Mouse (Mus musculus): ENCODE results near the gene Tspoap1. TPM values are rescaled to one million over a fixed set of nuclear protein-coding genes. Genes with fewer than 3 reads are reported as not detected.

Tspoap1 gene
- total RNA-seq, 4 experiments from 2014 or later: 162 to 192 (median 176) TPM

DNA sequence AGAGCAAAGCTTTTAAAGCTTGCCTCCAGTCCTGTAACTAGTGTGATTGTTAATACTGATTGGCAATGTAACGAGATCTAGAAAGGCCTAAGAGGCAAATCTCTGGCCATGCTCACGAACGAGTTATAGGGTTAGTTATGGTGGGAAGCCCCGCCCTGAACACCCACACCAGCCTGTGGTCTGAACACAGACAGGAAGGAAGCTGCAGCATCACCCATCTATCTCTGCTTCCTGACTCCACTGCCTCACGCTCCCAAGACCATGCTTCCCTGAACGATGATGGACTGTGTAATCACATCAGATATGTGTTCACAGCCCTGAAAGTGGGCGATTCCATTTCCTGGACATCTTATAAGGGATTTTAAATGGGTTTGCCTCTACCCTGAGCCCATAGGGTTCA is 47.9 kb downstream of the Tspoap1 start:
- no peak for DNase-seq (ENCODE audit: low spot score in 2 of 2)

- DNase-seq (ENCODE audit: low spot score in 2 of 2): no peak
Measured at GRCm38 (mm10) chr11:87811396-87811795, 51.1 kb downstream of the Tspoap1 start.

GRCm38 (mm10) chr11:87814831-87815230 is 54.5 kb downstream of the Tspoap1 start:
- no peak for DNase-seq (ENCODE audit: low spot score in 2 of 2)

- peak in 1 of 2 experiments; percentile 48 for DNase-seq (ENCODE audit: low spot score in 2 of 2)
Measured at GRCm38 (mm10) chr11:87816707-87817442, 56.5 kb downstream of the Tspoap1 start.

GRCm38 (mm10) chr11:87817443-87817773 is 57.1 kb downstream of the Tspoap1 start:
- no peak for DNase-seq (ENCODE audit: low spot score in 2 of 2)

DNA sequence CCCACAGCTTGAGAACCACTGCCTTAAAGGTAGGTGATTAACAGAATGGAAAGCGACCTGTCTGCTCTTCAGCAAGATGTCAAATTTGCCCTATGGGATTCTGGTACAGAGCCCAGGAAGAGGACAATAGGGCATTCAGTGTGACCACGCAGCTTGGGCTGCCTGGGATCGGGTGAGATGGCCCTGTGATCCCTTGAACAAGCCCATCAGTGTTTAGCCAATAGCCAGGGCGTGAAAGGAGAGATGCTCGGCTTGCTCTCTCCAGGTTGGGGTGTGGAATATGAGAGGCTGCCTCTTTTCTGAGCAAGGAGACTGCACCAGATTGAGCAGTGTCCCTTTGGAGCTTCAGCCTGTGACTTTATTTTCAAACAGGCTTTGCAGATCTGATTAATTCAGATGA is 61.2 kb downstream of the Tspoap1 start:
- DNase-seq (ENCODE audit: low spot score in 2 of 2): no peak

DNA sequence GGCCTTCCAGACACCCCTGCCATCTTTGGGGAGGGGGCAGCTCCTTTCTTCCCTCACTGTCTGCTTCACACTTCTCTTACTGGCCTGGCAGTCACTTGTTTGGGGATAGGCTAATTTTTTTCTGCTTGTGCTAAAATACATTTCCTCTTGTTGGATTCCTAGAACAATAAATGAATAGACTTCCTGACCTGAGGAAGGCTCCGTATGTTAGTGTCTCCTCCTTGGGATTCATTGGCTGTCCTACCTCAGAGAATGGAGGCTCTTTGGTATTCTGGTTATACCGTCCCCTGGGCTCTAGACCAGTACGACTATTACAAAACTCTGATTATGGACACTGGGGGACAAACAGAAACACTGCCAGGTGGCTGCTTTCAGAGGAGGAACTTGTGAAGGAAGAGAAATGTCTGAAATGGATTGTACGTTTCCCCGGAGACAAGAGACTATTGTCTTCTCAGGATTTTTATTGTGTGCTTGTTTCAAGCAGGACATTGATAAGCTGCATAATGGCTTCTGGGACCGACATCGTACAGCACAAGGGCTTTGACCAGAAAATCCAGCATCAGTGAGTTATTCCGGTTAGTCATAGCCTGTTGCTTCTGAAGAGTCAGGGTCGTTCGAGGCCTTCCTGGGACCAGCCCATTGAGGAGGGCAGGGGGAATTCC is 68.0 kb downstream of the Tspoap1 start, which contains the start of gene Lpo:
Gene Lpo, minus strand, starts transcription at position 51 of the 662 bp plus-strand sequence.
- DNase-seq (ENCODE audit: low spot score in 2 of 2): no peak

Small RNA genes within 50 kb of the gene (microRNA-seq; reads per million reads assigned to microRNA genes)
- gene Mir142: 0 reads per million in 2 experiments
- 0 reads per million in 2 experiments for gene Mir142b

Other genes with a start within 250 kb of the Tspoap1 start
- under 1 TPM in 2 of 4 experiments, not detected in 2; 0.17 to 0.19 TPM for gene Gm11492, start 193.9 kb upstream of the Tspoap1 start, total RNA-seq (2022)
- gene Sept4, start 191.6 kb upstream of the Tspoap1 start, total RNA-seq (2022): 100 to 1,000 TPM; 230 to 282 (median 253) TPM
- gene Mtmr4, start 168.4 kb upstream of the Tspoap1 start, total RNA-seq (2022): 10 to 100 TPM; 79.3 to 88.0 (median 83.9) TPM
- under 1 TPM; 0.50 to 0.71 (median 0.60) TPM for gene Hsf5, start 143.4 kb upstream of the Tspoap1 start, total RNA-seq (2022)
- gene Rnf43, start 97.8 kb upstream of the Tspoap1 start, total RNA-seq (2022): 1 to 10 TPM; 2.9 to 7.7 (median 4.8) TPM
- 10 to 100 TPM; 63.2 to 84.3 (median 76.2) TPM for gene Supt4a, start 23.0 kb upstream of the Tspoap1 start, total RNA-seq (2022)
- under 1 TPM in 1 of 4 experiments, not detected in 3; 0.55 TPM for gene Mpo, start 33.0 kb downstream of the Tspoap1 start, total RNA-seq (2022)
- gene Lpo, start 67.7 kb downstream of the Tspoap1 start, total RNA-seq (2022): under 1 TPM; 0.40 to 0.91 (median 0.69) TPM
- gene Mks1, start 92.7 kb downstream of the Tspoap1 start, total RNA-seq (2022): 1 to 10 TPM; 6.8 to 8.4 (median 8.2) TPM
- under 1 TPM in 2 of 4 experiments, not detected in 2; 0.19 to 0.23 TPM for gene Epx, start 115.0 kb downstream of the Tspoap1 start, total RNA-seq (2022)
- not detected for gene Olfr462, start 131.7 kb downstream of the Tspoap1 start, total RNA-seq (2022)
- not detected for gene Olfr463, start 136.8 kb downstream of the Tspoap1 start, total RNA-seq (2022)
- 1 to 10 TPM in 3 of 4 experiments, under 1 TPM in 1; 0.94 to 2.2 (median 1.7) TPM for gene Olfr464, start 160.4 kb downstream of the Tspoap1 start, total RNA-seq (2022)
- gene Dynll2, start 227.0 kb downstream of the Tspoap1 start, total RNA-seq (2022): 100 to 1,000 TPM; 623 to 646 (median 629) TPM

Measured in left cerebral cortex, adult 8-10 months (tissue).